Mouse (Mus musculus): Measurements from ENCODE around the gene Med17. TPM values are rescaled to one million over a fixed set of nuclear protein-coding genes. Genes with fewer than 3 reads are reported as not detected.

The Med17 gene
- 48.2 TPM for total RNA-seq (2023)

DNA sequence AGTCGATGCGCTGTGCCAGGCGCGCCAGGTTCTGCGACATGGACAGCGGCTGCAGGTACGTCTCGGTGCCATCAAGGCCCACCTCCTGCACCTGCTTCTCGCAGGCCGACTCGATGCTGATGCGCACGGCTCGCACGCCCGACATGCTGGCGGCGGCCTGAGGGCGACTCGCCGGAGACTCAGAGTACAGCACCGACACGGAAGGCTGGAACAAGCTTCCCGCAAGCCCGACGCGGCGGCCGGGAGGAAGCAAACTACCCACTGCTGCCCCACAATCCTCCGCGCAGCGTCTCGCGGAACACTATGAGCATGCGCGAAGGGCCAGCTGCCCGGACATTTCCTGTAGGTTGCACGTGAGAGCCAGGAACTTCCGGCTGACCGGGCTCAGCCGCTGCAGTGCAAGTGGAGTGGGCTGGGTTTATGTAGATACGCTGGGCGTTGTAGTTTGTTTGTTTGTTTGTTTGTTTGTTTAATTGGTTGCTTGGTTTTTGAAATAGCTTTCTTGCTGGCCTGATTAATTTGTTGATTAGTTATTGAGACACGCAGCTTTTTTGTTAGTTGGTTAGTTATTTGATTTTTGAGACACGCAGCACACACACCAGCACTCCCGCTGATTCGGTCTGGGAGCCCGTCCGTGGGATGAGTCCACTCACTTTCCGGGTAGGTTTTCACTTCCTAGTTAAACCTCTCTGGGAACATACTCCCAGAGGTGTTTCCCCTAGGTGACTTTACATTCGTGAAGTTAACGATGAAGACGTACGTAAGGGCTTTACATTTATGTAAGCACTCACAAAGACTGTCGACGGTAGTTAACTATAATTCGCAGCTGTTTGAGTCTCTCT, at the start of gene Med17:
Med17 (minus strand) TSS at position 283 of the 842 bp plus-strand sequence.

GRCm38 (mm10) chr9:15306398-15307119, 26.8 kb upstream of the Med17 start, which contains the start of gene 4931406C07Rik:
4931406C07Rik (minus strand) TSS chr9:15306448.

DNA sequence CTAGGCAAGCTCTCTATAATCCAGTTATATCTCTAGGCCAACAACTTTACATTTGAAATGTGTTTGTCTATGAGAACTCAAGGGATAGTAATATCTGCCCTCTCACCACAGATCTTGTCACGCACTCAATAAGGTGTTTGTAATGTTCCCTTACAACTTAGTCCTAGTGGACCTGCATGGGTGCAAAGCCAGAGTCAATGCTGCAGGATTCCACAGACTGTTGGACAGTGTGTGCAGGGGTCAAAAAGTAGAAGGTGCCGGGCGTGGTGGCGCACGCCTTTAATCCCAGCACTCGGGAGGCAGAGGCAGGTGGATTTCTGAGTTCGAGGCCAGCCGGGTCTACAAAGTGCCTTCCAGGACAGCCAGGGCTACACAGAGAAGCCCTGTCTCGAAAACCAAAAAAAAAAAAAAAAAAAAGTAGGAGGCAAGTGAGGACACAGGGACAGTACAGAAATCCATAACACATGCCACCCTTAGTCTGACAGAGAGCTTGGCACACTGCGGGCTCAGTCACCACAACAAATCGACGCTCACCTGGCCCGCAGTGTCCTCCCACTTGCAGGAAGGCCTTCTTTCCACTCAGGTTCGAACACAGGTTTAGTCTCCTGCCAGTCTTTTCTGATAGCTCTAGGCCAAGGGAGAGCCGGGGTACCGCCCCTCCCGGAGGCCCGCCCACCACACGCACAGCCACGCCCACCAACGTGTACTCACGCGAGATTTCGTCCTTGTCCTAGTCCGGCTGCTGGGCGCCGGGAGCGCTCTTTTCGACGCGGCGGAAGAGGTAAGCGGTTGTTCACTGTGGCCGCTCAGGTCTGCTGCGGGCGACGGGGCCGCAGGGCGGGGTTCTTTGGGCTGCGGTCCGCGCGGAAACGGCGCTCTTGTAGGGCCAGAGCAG, 26.0 kb upstream of the Med17 start, which contains the start of gene Taf1d:
Taf1d (plus strand) TSS at position 712 of the 895 bp plus-strand sequence.

GRCm38 (mm10) chr9:15239042-15239925, 40.4 kb downstream of the Med17 start, which contains the start of gene Vstm5:
Vstm5 (plus strand) TSS chr9:15239045.

Other genes with a start within 250 kb of the Med17 start
- 64.3 TPM for gene Panx1, start 234.5 kb downstream of the Med17 start, total RNA-seq (2023)
- gene Hephl1, start 167.8 kb downstream of the Med17 start, total RNA-seq (2023): not detected
- gene Vstm5, start 40.9 kb downstream of the Med17 start, total RNA-seq (2023): not detected
- 292 TPM for gene Taf1d, start 26.3 kb upstream of the Med17 start, total RNA-seq (2023)
- 3.4 TPM for gene 4931406C07Rik, start 26.5 kb upstream of the Med17 start, total RNA-seq (2023)
- 40.4 TPM for gene Cep295, start 77.9 kb upstream of the Med17 start, total RNA-seq (2023)
- 13.6 TPM for gene Smco4, start 213.5 kb upstream of the Med17 start, total RNA-seq (2023)

Measured in CD4-positive naive resting alpha-beta T cell, adult 57 days (primary cell).